Mouse (Mus musculus): Measurements from ENCODE around the gene Msrb2. TPM values are rescaled to one million over a fixed set of nuclear protein-coding genes. Genes with fewer than 3 reads are reported as not detected.

Msrb2 gene
- polyA plus RNA-seq, 1 experiment from 2014 or later, result 7.1 TPM

DNA sequence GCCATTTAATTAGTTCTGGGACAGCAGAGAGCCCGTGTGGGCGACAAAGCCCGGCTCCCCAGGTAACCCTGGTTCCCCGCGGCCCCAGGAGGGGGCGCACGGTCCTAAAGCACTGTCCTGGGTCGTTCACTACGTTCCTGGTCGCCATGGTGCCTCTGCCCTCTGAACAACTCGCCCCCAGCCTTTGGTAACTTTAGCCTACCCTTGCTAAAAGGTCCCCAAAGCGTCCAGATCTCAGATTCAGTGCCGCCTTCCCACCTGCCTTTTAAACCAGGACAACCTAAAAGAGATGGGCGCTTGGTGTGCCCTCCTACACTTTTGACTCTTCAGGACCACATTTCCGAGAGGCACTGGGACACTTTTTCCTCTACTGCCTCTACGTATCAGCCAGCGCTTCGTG, 59.9 kb downstream of the Msrb2 start:
- Histone ChIP-seq H3K4me1 (peaks cover 23% of the 10 kb centered on the region), H3K4me3 (peak overlapping the region; percentile 30), H3K9me3 (no peaks in the 10 kb centered on the region), H3K36me3 (replicated peaks) (no peaks in the 10 kb centered on the region), H3K27ac (no peak overlapping the region), H3K9ac (no peak overlapping the region), H3K4me2 (peak overlapping the region; percentile 51), H3K27me3 (replicated peaks) (peaks cover 92% of the 10 kb centered on the region)
- WGBS, result under 1% methylated on average over 18 of the region's 18 CpGs
- peak; percentile 80 for ATAC-seq (replicated peaks)

DNA sequence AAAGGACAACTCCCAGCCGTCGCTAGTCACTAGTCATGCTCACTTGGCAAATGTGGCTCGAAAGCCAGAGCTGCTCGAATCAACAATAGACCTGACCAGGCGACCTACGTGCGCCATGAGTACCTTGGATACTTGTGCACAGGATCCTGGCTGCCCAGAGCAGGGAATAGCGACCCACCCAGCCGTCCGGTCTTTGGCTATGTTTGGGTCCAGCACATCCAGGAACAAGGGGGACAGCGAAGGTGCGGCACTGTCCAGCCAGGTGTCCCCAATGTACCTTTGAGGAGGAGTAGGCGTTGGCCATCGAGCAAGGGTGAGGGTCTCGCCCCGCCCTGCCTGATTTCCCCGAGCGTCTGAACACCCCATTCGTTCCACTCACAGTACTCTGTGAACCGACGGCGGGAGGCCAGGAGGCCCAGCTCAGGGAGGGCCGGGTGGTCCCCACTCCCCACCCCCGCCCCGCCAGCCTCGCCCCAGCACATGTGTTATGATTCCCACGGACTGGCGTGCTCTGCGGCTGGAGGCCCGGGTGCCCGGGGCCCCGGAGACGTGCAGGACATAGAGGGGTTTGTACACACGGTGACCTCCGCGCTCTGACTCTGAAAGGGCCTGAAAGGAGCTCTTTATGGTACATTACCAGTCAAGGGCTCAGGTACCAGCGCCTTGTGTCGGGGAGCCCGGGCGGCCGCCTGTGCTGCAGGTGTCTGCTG, 60.5 kb downstream of the Msrb2 start:
- H3K9ac ChIP-seq, result no peak overlapping the region
- peaks cover 23% of the 10 kb centered on the region for H3K4me1 ChIP-seq
- 1% methylated on average over 41 of the region's 41 CpGs for WGBS
- peak; percentile 74 for ATAC-seq (replicated peaks)
- no peak overlapping the region for H3K4me2 ChIP-seq
- peaks cover 87% of the 10 kb centered on the region for H3K27me3 ChIP-seq (replicated peaks)
- H3K9me3 ChIP-seq, result no peaks in the 10 kb centered on the region
- H3K4me3 ChIP-seq, result no peak overlapping the region
- no peak overlapping the region for H3K27ac ChIP-seq
- no peaks in the 10 kb centered on the region for H3K36me3 ChIP-seq (replicated peaks)

DNA sequence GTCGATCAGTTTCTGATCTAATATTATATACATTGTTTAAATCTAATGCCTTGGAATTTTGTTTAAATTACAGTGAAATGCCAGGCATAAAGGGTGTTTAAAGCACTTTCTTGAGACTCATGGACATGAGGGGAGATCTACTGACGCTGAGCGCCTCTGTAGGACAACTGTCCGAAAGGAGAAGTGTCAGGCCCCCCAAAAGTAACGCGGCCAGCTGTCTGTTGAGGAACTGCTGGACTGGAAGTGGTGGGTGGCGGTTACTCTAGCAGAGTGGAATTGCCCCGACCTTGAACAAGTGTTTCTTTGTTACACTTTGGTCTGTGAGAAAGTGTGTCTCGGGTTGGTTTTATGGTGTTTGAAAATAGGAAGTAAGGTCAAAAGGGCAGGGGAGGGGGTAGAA, 73.1 kb downstream of the Msrb2 start:
- Histone ChIP-seq H3K27ac (no peak overlapping the region), H3K9me3 (no peaks in the 10 kb centered on the region), H3K4me2 (no peak overlapping the region), H3K9ac (no peak overlapping the region), H3K4me1 (peaks cover 24% of the 10 kb centered on the region), H3K36me3 (replicated peaks) (no peaks in the 10 kb centered on the region), H3K4me3 (no peak overlapping the region), H3K27me3 (replicated peaks) (peaks cover 89% of the 10 kb centered on the region)
- WGBS, result 2% methylated on average over 9 of the region's 9 CpGs
- no peak for ATAC-seq (replicated peaks)

Other genes with a start within 250 kb of the Msrb2 start
- gene Armc3, start 172.1 kb upstream of the Msrb2 start, polyA plus RNA-seq (2015; fragmentation: Nextera tagmentation; extraction: Ambion mirVana), result 1.3 and 1.7 TPM in 2 replicates
- 0.26 and 0.49 TPM in 2 replicates for gene Ptf1a, start 74.2 kb downstream of the Msrb2 start, polyA plus RNA-seq (2015; fragmentation: Nextera tagmentation; extraction: Ambion mirVana)
- gene 4921504E06Rik, start 182.5 kb downstream of the Msrb2 start, polyA plus RNA-seq (2015; fragmentation: Nextera tagmentation; extraction: Ambion mirVana), result not detected in 2 replicates

Data from midbrain, embryonic 15.5 days (tissue).